Mouse (Mus musculus) hindbrain, embryonic 14.5 days (tissue): ENCODE data around the gene Hspa2. TPM values are rescaled to one million over a fixed set of nuclear protein-coding genes. Genes with fewer than 3 reads are reported as not detected.

Source experiments
- ATAC-seq: fragments of 200-750 bp; cut with Nextera tagmentation; 2 replicates; pipeline ENCODE4 v1.8.0; 2017; ENCODE audit warnings: moderate number of reproducible peaks, mild to moderate bottlenecking, moderate TSS enrichment, moderate library complexity; ENCODE audit not compliant: low FRiP score
- DNase-seq: peaks from one replicate; pipeline ENCODE4 v3.0.0-alpha.2; 2015; ENCODE audit warnings: low spot score
- H3K27ac ChIP-seq: fragments of 300-500 bp; sonication (generic); 2 replicates; pipeline ENCODE4 v1.5.1; 2014; ENCODE audit warnings: mild to moderate bottlenecking, moderate library complexity
- H3K27me3 ChIP-seq: fragments of 300-500 bp; sonication (generic); 2 replicates; pipeline ENCODE4 v1.6.1; 2014; ENCODE audit warnings: mild to moderate bottlenecking, low read length, mixed read lengths; ENCODE audit not compliant: control insufficient read depth, insufficient read depth
- H3K36me3 ChIP-seq: fragments of 300-500 bp; sonication (generic); replicated peaks from 2 replicates; pipeline ENCODE4 v1.6.1; 2014; ENCODE audit not compliant: control insufficient read depth, insufficient read depth
- H3K4me1 ChIP-seq: fragments of 300-500 bp; sonication (generic); replicated peaks from 2 replicates; pipeline ENCODE4 v1.6.1; 2014; ENCODE audit warnings: antibody characterized with exemption, low read length, mixed read lengths; ENCODE audit not compliant: control insufficient read depth, insufficient read depth
- H3K4me2 ChIP-seq: fragments of 300-500 bp; sonication (generic); replicated peaks from 2 replicates; pipeline ENCODE4 v1.6.1; 2014; ENCODE audit warnings: mild to moderate bottlenecking, moderate library complexity
- H3K4me3 ChIP-seq: fragments of 300-500 bp; sonication (generic); replicated peaks from 2 replicates; pipeline ENCODE4 v1.5.1; 2014; ENCODE audit warnings: mild to moderate bottlenecking, low read length
- H3K9ac ChIP-seq: fragments of 300-500 bp; sonication (generic); 2 replicates; pipeline ENCODE4 v1.6.1; 2014
- H3K9me3 ChIP-seq: fragments of 300-500 bp; sonication (generic); 2 replicates; pipeline ENCODE4 v1.6.1; 2016; ENCODE audit warnings: low read length; ENCODE audit not compliant: control insufficient read depth
- WGBS: fragments of 180-500 bp; shearing (Covaris S2); extraction: QIAGEN DNeasy Blood & Tissue Kit; methylation state at CpG from one replicate; pipeline ENCODE4 v1.1.7; 2014; 5-methylcytosine and 5-hydroxymethylcytosine counted together
- polyA plus RNA-seq: library from polyadenylated mRNA; unstranded; fragments of >200 nt; fragmentation: Nextera tagmentation; extraction: Ambion mirVana; gene quantifications from 2 replicates; pipeline ENCODE4 v1.2.1, GENCODE M21; 2014

Hspa2 gene
- polyA plus RNA-seq, result 6.4 and 7.9 TPM in 2 replicates

DNA sequence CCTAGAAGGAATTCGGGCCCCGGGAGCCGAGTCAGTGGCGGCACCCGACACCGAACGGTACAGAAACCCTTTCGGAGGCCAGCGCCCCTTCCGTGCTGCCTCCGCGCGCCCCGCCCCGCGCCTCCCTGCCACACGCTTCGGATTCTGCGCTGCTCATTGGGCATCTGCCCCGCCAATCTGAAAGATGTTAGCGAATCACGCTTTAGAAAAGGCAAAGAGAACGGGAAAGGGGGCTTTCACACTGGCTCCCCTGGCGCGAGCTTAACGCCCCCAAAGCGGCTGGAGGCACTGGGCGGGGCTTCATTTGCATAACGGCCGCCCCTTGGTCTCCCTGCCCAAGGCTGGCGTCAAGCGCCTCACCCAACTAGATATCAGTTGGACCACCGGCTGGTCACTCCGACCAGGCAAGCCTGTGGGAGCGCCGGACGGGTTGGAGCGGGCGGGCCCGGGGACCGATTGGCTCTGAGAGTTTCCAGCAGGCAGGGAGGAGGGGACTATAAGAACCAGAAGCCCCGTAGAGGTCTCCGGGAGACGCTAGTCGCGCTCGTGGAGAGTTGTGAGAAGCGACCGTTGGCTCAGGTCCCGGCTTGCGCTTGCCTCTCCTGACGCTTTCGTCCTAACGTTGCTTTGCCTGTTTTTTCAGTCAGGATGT lies at the start of gene Hspa2:
Hspa2 (plus strand) TSS at position 291 of the 652 bp plus-strand sequence.
- H3K36me3 ChIP-seq, result no peaks in the 10 kb centered on the region

DNA sequence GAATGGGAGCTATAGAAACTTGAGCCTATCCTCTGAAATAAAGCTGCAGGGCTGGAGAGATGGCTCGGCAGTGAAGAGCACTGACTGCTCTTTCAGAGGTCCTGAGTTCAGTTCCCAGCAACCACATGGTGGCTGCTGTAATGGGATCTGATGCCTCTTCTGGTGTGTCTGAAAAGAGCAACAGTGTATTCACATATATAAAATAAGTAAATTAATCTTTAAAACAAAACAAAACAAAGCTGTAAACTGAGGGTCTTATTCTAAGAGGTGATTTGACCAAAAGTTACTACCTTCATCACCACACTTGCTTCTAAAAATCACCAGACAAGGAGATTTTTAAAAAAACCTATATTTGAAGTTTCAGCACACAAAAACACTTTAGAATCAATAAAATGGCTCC lies 43.1 kb upstream of the Hspa2 start:
- H3K36me3 ChIP-seq, result no peaks in the 10 kb centered on the region
- H3K9me3 ChIP-seq, result no peaks in the 10 kb centered on the region
- no peak overlapping the region for H3K9ac ChIP-seq
- peaks cover 3% of the 10 kb centered on the region; the same call in 1 of the 2 replicates for H3K4me1 ChIP-seq
- no peak overlapping the region for H3K4me2 ChIP-seq
- DNase-seq, result no peak
- no peaks in the 10 kb centered on the region for H3K27me3 ChIP-seq
- H3K4me3 ChIP-seq, result no peak overlapping the region
- 40% methylated on average over 1 of the region's 1 CpGs for WGBS
- no peak overlapping the region for H3K27ac ChIP-seq
- no peak for ATAC-seq

More for the DNA sequence above, at the start of gene Hspa2:
- peak within 1 kb of the TSS; percentile 74 for H3K4me2 ChIP-seq
- peak; percentile 96 for ATAC-seq
- WGBS, result under 1% methylated on average over 53 of the region's 54 CpGs
- H3K27me3 ChIP-seq, result peaks cover 54% of the 10 kb centered on the region
- H3K9ac ChIP-seq, result peak within 1 kb of the TSS; percentile 60
- peaks cover 12% of the 10 kb centered on the region; the same call in 1 of the 2 replicates for H3K4me1 ChIP-seq
- H3K27ac ChIP-seq, result peak within 1 kb of the TSS; percentile 86
- DNase-seq, result peak; percentile 99
- H3K9me3 ChIP-seq, result no peaks in the 10 kb centered on the region
- peak within 1 kb of the TSS; percentile 66 for H3K4me3 ChIP-seq

DNA sequence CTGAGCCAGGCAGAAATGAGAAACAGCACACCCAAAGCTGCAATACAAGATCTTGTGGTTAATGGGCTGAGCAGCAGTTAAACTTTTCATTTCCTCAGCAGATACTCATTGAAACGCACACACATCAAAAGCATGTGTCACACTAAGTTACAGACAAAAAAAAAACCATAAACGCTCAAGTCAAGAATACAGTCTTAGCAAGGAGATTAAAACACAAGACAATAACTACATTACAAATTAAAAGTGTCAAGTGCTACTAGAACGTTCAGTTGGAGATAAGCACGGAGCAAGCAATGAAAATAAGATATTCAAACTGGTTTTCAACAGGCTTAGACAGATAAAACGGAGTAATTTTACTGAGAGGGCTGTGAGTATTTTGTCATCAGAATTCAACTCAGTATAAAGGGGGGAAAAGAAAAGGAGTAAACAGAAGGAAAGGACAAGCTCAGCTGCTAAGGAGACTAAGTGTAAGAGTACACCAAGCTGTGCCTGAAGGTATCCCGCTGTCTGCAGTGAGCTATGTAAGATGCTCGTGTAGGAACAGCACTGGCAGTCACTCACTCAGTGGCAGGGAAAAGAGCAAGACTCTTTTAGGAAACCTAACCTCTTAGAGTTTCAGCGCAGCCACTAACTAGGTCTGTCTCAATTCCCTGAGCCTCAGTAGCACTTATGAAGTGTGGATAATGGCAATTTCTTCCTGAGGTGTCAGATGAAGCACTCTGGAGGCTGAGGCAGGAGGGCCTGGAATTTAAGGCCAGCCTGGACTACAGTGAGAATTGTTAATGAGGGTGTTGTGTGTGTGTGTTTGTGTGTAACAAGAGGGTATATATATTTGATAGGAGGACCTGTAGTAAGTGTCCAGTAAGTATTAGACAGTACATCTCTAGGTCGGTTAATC lies 42.3 kb upstream of the Hspa2 start:
- H3K36me3 ChIP-seq, result no peaks in the 10 kb centered on the region
- no peaks in the 10 kb centered on the region for H3K27me3 ChIP-seq
- no peak overlapping the region for H3K4me2 ChIP-seq
- no peak overlapping the region for H3K4me3 ChIP-seq
- H3K4me1 ChIP-seq, result peaks cover 9% of the 10 kb centered on the region; the same call in 1 of the 2 replicates
- no peak for ATAC-seq
- no peak for DNase-seq
- no peak overlapping the region for H3K9ac ChIP-seq
- no peaks in the 10 kb centered on the region for H3K9me3 ChIP-seq
- whole genome bisulfite sequencing, result 81% methylated on average over 9 of the region's 9 CpGs
- H3K27ac ChIP-seq, result no peak overlapping the region

DNA sequence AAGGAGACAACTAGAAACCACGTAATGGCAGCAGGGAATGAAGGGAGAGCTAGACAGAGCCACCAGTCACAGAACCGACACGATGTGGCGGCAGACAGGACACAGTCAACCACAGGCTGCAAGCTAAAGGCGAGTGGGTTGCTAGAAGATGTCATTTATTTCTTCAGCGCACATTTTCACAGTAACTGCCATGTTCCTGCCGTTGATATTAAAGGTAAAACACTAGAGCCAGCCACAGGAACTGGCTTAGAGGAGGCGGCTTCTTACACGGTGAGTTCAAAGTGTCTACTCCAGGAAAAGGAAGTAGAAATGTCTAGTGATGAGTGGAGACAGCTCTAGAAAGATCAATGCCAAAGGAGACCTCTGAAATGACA lies 41.7 kb upstream of the Hspa2 start:
- Histone ChIP-seq H3K36me3 (no peaks in the 10 kb centered on the region), H3K9me3 (no peaks in the 10 kb centered on the region), H3K9ac (no peak overlapping the region), H3K4me3 (no peak overlapping the region), H3K27me3 (no peaks in the 10 kb centered on the region), H3K4me1 (peaks cover 15% of the 10 kb centered on the region), H3K27ac (no peak overlapping the region), H3K4me2 (no peak overlapping the region)
- no peak for DNase-seq
- ATAC-seq, result no peak
- 90% methylated on average over 9 of the region's 9 CpGs for WGBS

DNA sequence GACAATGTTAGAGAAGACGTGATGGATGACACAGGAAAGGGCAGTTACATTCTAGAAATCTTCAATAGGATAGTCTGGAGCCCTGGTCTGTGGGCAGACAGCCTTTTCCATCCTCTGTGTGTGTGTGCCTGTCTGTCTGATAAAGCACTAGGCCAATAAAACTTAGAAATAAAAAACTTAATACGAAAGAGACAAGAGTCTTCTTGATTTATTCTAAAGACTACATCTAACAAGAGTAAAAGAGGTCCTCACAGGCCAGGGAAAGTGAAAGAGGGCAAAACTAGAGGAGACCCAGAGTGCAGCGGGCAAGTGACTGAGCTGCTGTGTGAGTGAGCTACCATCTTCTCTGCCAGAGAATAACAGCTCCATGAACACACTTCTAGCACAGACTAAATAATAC lies 37.7 kb upstream of the Hspa2 start:
- DNase-seq, result no peak
- no peaks in the 10 kb centered on the region for H3K36me3 ChIP-seq
- no peak for ATAC-seq
- H3K4me3 ChIP-seq, result no peak overlapping the region
- H3K4me2 ChIP-seq, result no peak overlapping the region
- H3K4me1 ChIP-seq, result peaks cover 28% of the 10 kb centered on the region
- H3K27ac ChIP-seq, result no peak overlapping the region
- H3K27me3 ChIP-seq, result no peaks in the 10 kb centered on the region
- 0 out of 2 replicates have a peak overlapping the region, but pooled peaks have one; percentile 20 for H3K9ac ChIP-seq
- WGBS, result 87% methylated on average over 3 of the region's 3 CpGs
- H3K9me3 ChIP-seq, result no peaks in the 10 kb centered on the region

DNA sequence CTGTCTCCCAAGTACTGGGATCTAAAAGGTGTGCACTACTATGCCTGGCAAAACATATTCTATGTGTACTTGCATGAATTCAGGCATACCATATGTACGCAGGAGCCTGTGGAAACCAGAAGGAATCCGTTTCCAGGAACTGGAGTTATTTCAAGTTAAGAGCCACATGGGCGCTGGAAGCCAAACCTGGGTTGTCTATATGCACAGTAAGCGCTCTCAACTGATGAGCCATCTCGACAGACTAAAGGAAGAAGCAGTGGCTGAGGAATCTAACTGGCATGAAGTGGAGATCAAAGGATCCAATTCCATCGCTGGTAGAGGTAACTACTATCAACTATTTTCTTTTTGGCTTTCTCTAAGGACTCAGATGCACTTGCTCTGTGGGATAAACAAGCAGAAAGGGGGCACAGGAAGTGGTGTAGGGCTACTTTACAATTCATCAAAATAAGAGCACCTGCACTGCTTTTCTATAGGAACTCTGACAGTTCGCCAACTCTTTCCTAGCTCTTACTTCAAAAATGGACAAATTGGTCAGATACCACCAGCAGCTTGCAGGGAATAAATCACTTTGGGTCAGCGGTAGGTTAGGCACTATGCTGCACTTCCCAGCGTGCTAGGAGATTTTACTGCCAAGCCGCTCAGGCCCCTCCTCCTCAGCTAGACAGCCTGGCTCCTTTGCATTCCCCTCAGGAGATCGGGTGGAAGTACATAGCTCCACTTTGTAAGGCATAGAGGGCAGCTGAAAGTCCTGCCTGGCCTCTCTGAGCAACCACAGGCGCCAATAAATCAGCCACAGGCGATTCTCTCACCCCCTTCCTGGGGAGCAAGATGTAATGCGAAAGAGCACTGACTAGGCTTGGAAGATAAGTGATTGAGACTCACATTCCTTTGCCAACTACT lies 36.6 kb upstream of the Hspa2 start:
- no peak for DNase-seq
- Histone ChIP-seq H3K4me3 (peak overlapping the region; percentile 96; the same call in 1 of the 2 replicates), H3K9me3 (no peaks in the 10 kb centered on the region), H3K4me2 (peak overlapping the region; percentile 86), H3K36me3 (no peaks in the 10 kb centered on the region), H3K4me1 (peaks cover 35% of the 10 kb centered on the region), H3K9ac (peak overlapping the region; percentile 99), H3K27me3 (no peaks in the 10 kb centered on the region), H3K27ac (peak overlapping the region; percentile 7; the same call in 1 of the 2 replicates)
- ATAC-seq, result no peak
- WGBS, result 25% methylated on average over 14 of the region's 14 CpGs

DNA sequence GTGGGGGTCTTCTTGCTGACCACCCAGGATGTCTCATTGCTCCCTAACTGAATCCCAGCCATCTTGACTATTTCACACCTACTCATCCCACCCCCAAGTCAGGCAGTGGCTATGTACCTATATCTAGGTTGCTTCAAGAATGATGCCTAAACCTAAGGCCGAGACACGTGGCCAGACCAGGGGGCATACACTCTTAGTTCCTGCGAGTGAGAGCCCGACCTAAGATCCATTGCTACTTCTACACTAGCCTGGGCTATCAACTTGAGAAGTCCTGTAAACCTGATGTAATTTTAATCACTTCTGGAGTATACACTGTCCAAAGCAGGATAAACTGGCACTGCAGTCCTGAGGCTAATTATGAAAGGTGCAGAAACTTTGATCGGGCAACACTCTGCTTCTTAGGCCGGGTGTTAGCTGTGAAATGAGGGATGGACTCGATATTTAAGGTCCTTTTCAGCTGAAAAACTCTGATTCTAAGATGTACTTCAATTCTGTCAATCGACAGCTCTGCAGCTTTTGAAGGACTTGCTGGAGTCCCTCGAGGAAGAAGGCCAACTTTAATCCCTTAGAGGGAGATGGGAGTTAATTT lies 35.7 kb upstream of the Hspa2 start:
- ATAC-seq, result no peak
- H3K9ac ChIP-seq, result peak overlapping the region; percentile 99
- H3K36me3 ChIP-seq, result no peaks in the 10 kb centered on the region
- no peaks in the 10 kb centered on the region for H3K27me3 ChIP-seq
- H3K27ac ChIP-seq, result peak overlapping the region; percentile 98
- H3K4me1 ChIP-seq, result peaks cover 36% of the 10 kb centered on the region
- H3K9me3 ChIP-seq, result no peaks in the 10 kb centered on the region
- H3K4me3 ChIP-seq, result peak overlapping the region; percentile 96
- 10% methylated on average over 9 of the region's 9 CpGs for WGBS
- peak overlapping the region; percentile 86 for H3K4me2 ChIP-seq
- no peak for DNase-seq

DNA sequence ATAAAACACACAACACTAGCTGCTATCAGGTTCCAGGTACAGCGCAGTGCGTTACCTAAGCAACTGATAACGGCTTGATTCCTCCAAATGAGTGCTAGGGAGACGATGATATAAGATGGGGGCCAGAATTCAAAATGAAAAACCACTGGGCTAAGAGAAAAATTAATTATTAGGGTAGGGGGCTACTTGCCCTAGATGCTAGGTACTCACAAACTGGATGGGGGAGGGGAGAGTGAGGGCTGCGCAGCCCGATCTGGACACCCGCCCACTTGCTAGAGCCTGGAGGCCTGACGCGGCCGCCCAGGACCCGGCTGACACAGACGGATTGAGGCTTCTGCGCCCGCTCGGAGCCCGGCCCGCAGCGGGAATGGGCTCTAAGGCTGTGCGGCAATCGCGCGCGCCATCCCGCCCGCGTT lies 35.2 kb upstream of the Hspa2 start:
- Histone ChIP-seq H3K9ac (peak overlapping the region; percentile 99), H3K4me3 (peak overlapping the region; percentile 96), H3K4me1 (peaks cover 36% of the 10 kb centered on the region), H3K4me2 (peak overlapping the region; percentile 86), H3K36me3 (no peaks in the 10 kb centered on the region), H3K27me3 (no peaks in the 10 kb centered on the region), H3K9me3 (no peaks in the 10 kb centered on the region), H3K27ac (peak overlapping the region; percentile 98)
- peak; percentile 59 for ATAC-seq
- WGBS, result 0% methylated on average over 26 of the region's 26 CpGs
- peak; percentile 71 for DNase-seq
